Mouse (Mus musculus) left cerebral cortex, adult 8-10 months (tissue): ENCODE measurements at regions not wholly inside any gene's neighbourhood (a gene's known extent, or its start where the extent isn't known, plus 50 kb on each side); places are given as distances from the start of the nearest gene placed in this dataset.

Experiments used
- DNase-seq, 2 experiments: peaks; one replicate each; pipeline ENCODE4 v3.0.0; 2022; ENCODE audit warnings: low spot score in 2 of 2

DNA sequence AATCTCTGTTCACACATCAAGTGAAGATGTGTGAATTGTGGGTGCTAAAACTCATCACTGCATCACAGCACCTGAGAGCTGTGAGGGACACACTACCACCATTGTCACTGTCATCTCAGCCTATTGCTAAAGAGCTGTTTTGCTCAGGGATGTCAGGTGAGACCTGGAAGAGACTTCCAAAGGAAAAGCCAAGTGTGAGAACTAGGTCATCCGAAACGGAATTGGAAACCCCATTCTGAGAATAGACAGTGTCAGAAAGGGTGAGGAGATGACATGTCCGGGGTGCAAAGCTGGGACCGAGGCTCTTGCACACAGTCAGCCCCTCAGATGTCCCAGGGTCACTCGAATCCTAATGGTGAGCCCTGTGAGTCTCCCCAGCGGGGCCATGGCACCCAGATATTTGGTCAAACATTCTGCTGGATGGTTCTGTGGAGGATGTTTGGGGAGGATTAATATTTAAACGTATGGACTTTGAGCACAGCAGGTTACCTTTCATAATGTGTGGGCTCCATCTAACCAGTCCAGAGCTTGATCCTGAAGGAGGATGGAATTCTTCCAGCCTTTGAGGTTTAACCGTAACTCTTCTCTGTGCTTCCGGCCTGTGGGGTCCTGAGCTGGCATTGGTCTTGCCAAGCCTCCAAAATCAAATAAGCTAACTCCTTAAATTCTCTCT lies 150.3 kb downstream of the Rpl14 start:
- no peak for DNase-seq

GRCm38 (mm10) chr9:120723026-120723425 lies 151.8 kb downstream of the Rpl14 start:
- DNase-seq: no peak

DNA sequence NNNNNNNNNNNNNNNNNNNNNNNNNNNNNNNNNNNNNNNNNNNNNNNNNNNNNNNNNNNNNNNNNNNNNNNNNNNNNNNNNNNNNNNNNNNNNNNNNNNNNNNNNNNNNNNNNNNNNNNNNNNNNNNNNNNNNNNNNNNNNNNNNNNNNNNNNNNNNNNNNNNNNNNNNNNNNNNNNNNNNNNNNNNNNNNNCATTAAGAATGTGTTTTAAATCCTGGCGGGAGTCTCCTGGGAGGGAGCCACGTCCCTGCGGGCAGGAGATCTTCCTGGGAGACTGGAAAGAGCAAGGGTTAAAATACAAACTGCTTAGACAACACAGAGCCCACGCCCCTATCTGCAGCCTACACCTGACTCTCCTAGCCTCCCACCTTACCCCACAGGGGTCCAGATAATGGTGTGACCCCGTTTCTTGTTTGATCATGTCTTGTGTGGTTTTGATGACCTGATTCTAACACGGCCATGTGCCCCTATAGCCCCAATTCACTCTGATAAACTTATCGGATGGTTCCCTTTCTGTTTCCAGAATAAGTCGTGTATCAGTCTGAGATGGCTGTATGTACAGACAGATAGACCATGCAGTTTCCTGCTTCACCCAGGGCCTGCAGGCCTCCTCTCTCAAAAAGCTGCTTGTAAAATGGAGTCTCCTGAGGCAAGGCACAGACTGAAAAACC lies 160.8 kb downstream of the Rpl14 start:
- no peak for DNase-seq

DNA sequence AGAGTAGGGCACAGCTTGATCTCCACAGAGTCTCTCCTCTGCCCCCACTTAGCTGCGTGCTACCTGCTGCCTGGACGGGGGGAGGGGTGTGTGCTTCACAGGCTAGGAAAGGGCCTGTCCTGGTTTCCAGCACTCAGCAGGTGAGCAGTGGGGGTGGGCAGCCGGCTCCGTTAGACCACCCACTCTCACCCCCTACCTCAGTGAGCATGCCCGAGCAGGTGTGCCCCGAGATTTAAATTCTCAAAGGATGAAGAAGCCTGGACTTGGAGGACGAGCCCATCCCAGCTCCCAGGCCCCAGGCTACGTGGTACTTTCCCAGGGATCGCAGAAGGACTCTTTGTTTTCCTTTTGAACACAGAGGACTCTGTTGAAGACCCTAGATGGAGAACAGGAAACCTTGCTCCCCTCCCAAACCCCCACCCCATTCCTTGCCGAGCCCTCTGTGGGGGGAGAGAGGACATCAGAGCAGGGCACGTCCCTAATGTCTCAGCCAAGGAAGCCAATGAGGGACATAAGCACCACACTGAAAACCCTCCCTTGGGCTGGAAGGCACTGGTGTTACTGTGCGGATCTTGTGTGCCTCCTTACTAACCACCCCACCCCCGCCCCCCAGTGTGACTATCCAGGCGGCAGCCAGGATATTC lies 161.5 kb downstream of the Rpl14 start:
- DNase-seq: no peak

DNA sequence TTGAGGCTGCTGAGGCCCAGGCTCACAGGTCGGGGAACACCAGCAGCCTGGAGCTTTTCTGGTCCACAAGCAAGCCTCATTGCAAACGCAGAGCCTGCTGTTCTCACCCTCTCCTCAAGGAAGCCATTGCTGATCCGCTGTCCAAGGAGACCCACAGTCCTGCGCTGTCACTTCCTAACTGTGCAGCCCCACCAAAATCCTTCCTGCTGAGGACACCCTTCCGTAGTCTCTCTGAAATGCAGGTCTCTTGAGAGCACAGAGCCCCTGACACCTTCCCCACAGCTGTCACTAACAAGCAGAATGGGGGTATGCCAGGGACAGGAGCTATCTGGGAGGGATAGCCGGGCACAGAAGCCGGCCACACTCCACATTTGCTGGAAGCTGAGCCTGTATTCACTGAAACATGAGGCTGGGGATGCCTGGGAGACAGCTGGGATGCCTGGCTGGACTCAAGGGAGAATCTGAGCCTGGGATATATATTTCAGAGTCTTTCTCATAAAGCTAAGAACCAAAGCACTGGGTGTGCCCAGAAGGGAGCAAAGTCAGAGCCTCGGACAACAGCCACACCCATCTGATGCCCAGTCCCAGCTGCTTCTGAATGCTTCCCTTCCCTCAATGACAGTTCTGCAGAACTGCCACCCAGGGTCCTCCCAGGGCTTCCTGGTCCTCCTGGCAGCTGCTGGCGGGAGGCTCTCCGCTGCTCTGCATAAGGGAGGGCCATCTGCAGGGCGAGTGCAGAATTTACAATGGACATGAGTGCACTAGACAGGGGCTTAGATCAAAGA lies 162.6 kb downstream of the Rpl14 start:
- DNase-seq: no peak

GRCm38 (mm10) chr9:120735217-120735616 lies 164.0 kb downstream of the Rpl14 start:
- no peak for DNase-seq

DNA sequence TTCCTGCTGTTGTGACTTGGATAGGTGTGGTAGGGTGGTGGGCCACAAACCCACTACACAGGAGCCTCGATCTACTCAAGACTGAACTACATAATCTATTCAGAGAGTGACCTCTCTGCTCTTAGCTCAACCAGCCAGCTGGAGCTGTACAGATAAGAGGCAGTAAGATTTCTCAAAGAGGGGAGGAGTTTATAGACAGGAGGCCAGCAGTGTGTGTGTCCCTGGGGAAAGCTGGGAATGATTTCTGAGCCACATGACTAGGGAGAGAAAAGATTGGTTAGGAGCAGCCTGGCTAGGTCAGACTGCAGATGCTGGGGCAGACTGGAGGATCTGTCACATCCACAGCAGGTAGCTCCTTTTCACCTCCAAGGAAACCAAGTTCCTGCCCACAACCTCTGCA lies 166.7 kb downstream of the Rpl14 start:
- DNase-seq: no peak

DNA sequence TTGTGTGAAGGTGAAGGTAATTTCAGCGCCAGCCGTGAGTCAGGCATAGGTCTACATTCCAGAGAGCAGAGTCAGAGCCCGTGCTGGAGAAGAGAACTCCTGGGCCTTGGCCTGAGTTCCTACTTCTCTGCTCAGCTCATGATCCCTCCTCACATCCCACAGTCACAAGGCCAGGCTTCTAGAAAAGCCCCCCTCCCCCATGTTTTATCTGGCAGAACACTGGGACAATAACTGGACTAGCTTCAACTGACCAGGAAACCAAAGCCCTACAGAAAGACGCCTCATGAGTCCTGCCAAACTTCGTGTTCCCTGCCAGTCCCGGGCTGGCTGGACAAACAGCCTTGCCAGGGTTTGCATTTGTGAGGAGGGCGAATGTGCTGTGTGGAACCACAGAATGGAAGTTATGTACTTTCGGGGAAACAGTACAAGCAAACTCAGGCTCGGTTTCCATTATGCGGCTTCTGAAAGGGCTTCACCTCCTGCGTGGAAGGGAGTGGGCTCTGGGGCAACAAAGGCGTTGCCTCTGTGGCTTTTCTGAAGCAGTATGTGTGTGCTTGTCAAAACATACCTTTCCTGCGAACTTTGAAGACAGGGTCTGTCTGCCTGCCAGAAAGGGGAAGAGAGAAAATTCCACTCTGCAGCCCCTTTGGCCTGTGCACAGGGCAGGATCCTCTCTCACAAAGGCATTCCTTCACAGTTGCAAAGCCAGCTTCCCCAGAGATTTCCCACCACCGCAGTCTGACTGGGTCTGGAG lies 168.1 kb downstream of the Rpl14 start:
- peak in 1 of 2 experiments; percentile 45 for DNase-seq

GRCm38 (mm10) chr9:120739953-120740524 lies 168.8 kb downstream of the Rpl14 start:
- no peak for DNase-seq

- DNase-seq: no peak
Observed at GRCm38 (mm10) chr9:120741521-120741920, 170.3 kb downstream of the Rpl14 start.

DNA sequence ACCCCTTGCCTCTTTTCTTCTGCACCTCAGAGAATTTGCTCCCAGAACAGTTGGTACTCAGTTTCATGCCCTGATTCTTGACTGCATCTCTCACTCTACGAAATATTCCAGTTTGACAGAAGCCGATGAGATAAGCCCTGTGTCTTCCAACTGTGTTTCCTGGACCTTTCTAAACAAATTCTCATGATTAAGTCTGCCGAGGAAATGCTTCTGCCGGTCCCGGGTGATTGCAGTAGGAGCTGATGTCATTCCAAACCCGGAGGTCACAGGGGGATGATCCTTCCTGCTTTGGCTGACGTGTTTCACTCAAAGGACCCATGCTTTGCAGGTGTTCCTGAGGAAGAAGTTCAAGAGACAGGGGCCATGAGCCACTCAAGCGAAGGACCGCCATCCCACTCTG lies 172.2 kb downstream of the Rpl14 start:
- no peak for DNase-seq

DNA sequence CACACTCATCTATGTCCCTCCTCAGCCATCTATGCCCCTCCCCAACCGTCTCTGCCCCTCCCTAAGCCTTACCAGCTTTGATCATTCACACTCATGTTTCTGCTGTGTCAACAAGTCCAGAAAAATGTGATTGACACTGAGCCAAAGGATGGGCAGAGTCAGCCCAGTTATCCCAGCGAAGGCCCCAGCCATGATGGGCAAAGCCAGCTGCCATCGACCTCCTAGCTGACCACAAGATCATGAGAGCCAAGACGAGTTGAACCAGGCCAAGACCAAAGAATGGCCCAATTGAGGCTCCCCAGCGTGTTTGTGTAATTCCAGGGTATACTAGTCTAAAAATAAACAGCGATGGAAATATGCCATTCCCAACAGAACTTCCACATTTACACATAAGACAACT lies 174.4 kb downstream of the Rpl14 start:
- no peak for DNase-seq

GRCm38 (mm10) chr9:120750820-120751219 lies 178.2 kb upstream of the Ctnnb1 start:
- no peak for DNase-seq

GRCm38 (mm10) chr9:120751686-120752484 lies 177.1 kb upstream of the Ctnnb1 start:
- no peak for DNase-seq

- DNase-seq: no peak
Observed at GRCm38 (mm10) chr9:120754151-120754550, 174.9 kb upstream of the Ctnnb1 start.

DNA sequence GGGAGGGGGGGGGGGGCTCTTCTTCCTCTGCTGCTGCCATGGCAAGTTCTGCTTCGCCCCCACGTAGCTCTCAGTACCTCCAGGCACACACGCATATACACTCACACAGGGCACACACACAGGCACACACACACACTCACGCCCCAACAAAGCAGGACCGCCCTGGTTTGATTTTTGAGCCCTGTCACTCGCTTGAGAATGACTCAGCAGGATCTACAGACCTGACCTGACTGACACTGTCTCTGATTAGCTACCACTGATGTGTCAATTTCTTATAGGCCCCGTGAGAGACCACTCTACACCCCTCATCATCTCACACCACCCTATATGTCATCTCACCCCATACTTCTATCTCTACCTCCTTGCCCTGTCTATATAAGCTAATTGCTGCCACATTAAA lies 173.5 kb upstream of the Ctnnb1 start:
- DNase-seq: no peak

DNA sequence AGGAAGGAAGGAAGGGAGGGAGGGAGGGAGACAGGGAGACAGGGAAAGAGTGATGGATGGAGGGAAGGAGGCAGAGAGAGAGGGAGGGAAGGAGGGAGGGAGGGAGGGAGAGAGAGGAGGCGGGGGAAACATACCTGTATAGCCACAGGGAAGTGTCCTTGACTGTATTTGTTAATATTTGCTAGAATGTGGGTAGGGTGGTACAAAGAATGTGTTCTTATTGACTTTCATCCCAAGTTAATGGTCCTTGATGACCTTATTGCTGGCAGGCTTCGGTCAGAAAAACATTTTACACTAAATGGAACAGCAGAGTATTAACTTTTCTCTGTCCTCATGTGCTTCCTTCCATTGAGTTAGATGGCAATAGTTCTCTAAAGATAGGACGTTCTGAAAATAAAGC lies 171.0 kb upstream of the Ctnnb1 start:
- no peak for DNase-seq

GRCm38 (mm10) chr9:120758632-120759031 lies 170.4 kb upstream of the Ctnnb1 start:
- no peak for DNase-seq

DNA sequence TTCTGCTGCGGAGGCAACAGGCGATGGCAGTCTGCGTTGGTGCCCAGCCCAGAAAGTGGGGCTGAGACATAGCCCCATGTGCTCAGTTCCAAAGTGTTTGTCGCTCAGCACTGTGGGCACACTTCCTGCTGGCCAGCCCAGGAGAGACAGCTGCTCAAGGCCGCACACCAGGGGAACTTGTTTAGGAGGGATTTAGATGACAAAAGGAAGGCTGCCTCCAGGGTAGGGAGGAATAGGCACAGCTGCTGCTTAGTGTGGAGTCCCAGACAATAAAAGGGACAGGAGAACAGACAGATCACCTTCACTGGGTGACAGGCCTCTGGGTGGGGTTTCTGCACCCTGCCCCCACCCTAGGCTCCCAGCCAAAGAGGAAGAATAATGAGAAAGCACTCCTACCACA lies 169.2 kb upstream of the Ctnnb1 start:
- peak in 1 of 2 experiments; percentile 52 for DNase-seq

GRCm38 (mm10) chr9:120763802-120764201 lies 165.2 kb upstream of the Ctnnb1 start:
- DNase-seq: no peak
